Mouse (Mus musculus) duodenum, adult 2 months (tissue): Measurements from ENCODE around the gene Itfg1. TPM values are rescaled to one million over a fixed set of nuclear protein-coding genes. Genes with fewer than 3 reads are reported as not detected.

ENCODE experiments used
- polyA plus RNA-seq: library from polyadenylated mRNA; depleted of rRNA; stranded (reverse); fragments of >200 nt; gene quantifications from 2 replicates; pipeline ENCODE4 v1.2.3, GENCODE M21; 2012; ENCODE audit warnings: low replicate concordance; rRNA removed

Itfg1 gene
- 10.5 and 10.7 TPM in 2 replicates for polyA plus RNA-seq

GRCm38 (mm10) chr8:85840657-85841488 is at the start of gene Itfg1, which contains the start of gene Phkb:
Gene Itfg1 (minus strand): TSS chr8:85840921.
Gene Phkb (plus strand): TSS chr8:85840959.

GRCm38 (mm10) chr8:85700751-85701351 is 139.9 kb downstream of the Itfg1 start, which contains the start of gene Neto2:
Gene Neto2 (minus strand): TSS chr8:85700924.

Other genes with a start within 250 kb of the Itfg1 start
- 0.09 TPM in 1 of 2 replicates, not detected in the other for gene Neto2, start 140.0 kb downstream of the Itfg1 start, polyA plus RNA-seq
- 1.2 and 1.4 TPM in 2 replicates for gene Phkb, start within 50 bp of the Itfg1 start, polyA plus RNA-seq